Mouse (Mus musculus): ENCODE results near the gene Socs2.

- TF ChIP-seq POLR2A (IDR thresholded peaks at IDR 0.05; ENCODE audit: control insufficient read depth in 1 of 2, insufficient read depth in 1 of 2, low read depth in 1 of 2, low read length in 2 of 2, poor library complexity in 1 of 2) = no peak
- TF ChIP-seq MAZ (IDR thresholded peaks at IDR 0.05; ENCODE audit: low read depth, low read length) = no peak
- no peak for TF ChIP-seq CTCF (IDR thresholded peaks at IDR 0.05 in 2 of 3, conservative IDR thresholded peaks at IDR 0.05 in 1 of 3; ENCODE audit: control insufficient read depth in 1 of 3, insufficient read depth in 1 of 3, low read depth in 2 of 3, low read length in 3 of 3, poor library complexity in 1 of 3, severe bottlenecking in 1 of 3)
- no peak for TF ChIP-seq USF1 (IDR thresholded peaks at IDR 0.05; ENCODE audit: low read depth, low read length)
- TF ChIP-seq ETS1 (IDR thresholded peaks at IDR 0.05; ENCODE audit: low read depth, low read length) = no peak
- TF ChIP-seq EP300 (IDR thresholded peaks at IDR 0.05; ENCODE audit: low read depth in 1 of 2, low read length in 2 of 2) = no peak
- no peak for TF ChIP-seq SIN3A (IDR thresholded peaks at IDR 0.05; ENCODE audit: low read length)
- no peak for TF ChIP-seq MAX (IDR thresholded peaks at IDR 0.05; ENCODE audit: low read length)
- TF ChIP-seq BHLHE40 (IDR thresholded peaks at IDR 0.05; ENCODE audit: borderline replicate concordance, low read depth, low read length) = no peak
- TF ChIP-seq ZNF384 (IDR thresholded peaks at IDR 0.05; ENCODE audit: low read depth, low read length) = no peak
- TF ChIP-seq TAL1 (IDR thresholded peaks at IDR 0.05; ENCODE audit: low read length) = no peak
- TF ChIP-seq MEF2A (IDR thresholded peaks at IDR 0.05; ENCODE audit: extremely low read depth, insufficient replicate concordance, low read depth, low read length, poor library complexity, severe bottlenecking) = no peak
- TF ChIP-seq GABPA (IDR thresholded peaks at IDR 0.05; ENCODE audit: low read depth, low read length) = no peak
These were observed 8.5 kb downstream of the Socs2 start for GRCm38 (mm10) chr10:95408487-95408886.

All from MEL (cell line).